Mouse (Mus musculus): Measurements from ENCODE around the gene Pon3. TPM values are rescaled to one million over a fixed set of nuclear protein-coding genes. Genes with fewer than 3 reads are reported as not detected.

Gene Pon3
- polyA plus RNA-seq, 1 experiment, result 5.4 TPM

- DNase-seq, result no peak
- WGBS, result 90% methylated on average over 9 of the region's 10 CpGs
- no peak for TF ChIP-seq POLR2A (IDR thresholded peaks at IDR 0.05; ENCODE audit: control insufficient read depth, extremely low read depth, insufficient read depth, low read length, poor library complexity)
- no peak for TF ChIP-seq CTCF (IDR thresholded peaks at IDR 0.05; ENCODE audit: borderline replicate concordance, control insufficient read depth, extremely low read depth, insufficient read depth, low read length, poor library complexity)
- Histone ChIP-seq H3K36me3 (ENCODE audit: control insufficient read depth, insufficient read depth, low read length) (peaks cover 13% of the 10 kb centered on the region), H3K4me1 (replicated peaks; ENCODE audit: control insufficient read depth, insufficient read depth, low read length) (no peaks in the 10 kb centered on the region), H3K4me3 (ENCODE audit: control insufficient read depth, insufficient read depth, low read length) (no peak overlapping the region), H3K27me3 (ENCODE audit: control insufficient read depth, insufficient read depth, low read length) (no peaks in the 10 kb centered on the region), H3K27ac (ENCODE audit: control insufficient read depth, insufficient read depth, low read length) (no peak overlapping the region)
Observed at GRCm38 (mm10) chr6:5262322-5263249, 6.5 kb upstream of the Pon3 start.

- Histone ChIP-seq H3K4me1 (replicated peaks; ENCODE audit: control insufficient read depth, insufficient read depth, low read length) (peaks cover 6% of the 10 kb centered on the region; the same call in 1 of the 2 replicates), H3K27ac (ENCODE audit: control insufficient read depth, insufficient read depth, low read length) (no peak overlapping the region), H3K36me3 (ENCODE audit: control insufficient read depth, insufficient read depth, low read length) (no peaks in the 10 kb centered on the region), H3K4me3 (ENCODE audit: control insufficient read depth, insufficient read depth, low read length) (no peak overlapping the region), H3K27me3 (ENCODE audit: control insufficient read depth, insufficient read depth, low read length) (no peaks in the 10 kb centered on the region)
- WGBS, result 35% methylated on average over 6 of the region's 6 CpGs
- TF ChIP-seq POLR2A (IDR thresholded peaks at IDR 0.05; ENCODE audit: control insufficient read depth, extremely low read depth, insufficient read depth, low read length, poor library complexity) (no peak), CTCF (IDR thresholded peaks at IDR 0.05; ENCODE audit: borderline replicate concordance, control insufficient read depth, extremely low read depth, insufficient read depth, low read length, poor library complexity) (no peak)
- DNase-seq, result no peak
Observed at GRCm38 (mm10) chr6:5255291-5255690, 795 bp downstream of the Pon3 start.

GRCm38 (mm10) chr6:5254869-5255268, 1.2 kb downstream of the Pon3 start:
- Histone ChIP-seq H3K27me3 (ENCODE audit: control insufficient read depth, insufficient read depth, low read length) (no peaks in the 10 kb centered on the region), H3K4me1 (replicated peaks; ENCODE audit: control insufficient read depth, insufficient read depth, low read length) (peaks cover 6% of the 10 kb centered on the region; the same call in 1 of the 2 replicates), H3K36me3 (ENCODE audit: control insufficient read depth, insufficient read depth, low read length) (no peaks in the 10 kb centered on the region), H3K4me3 (ENCODE audit: control insufficient read depth, insufficient read depth, low read length) (no peak overlapping the region), H3K27ac (ENCODE audit: control insufficient read depth, insufficient read depth, low read length) (no peak overlapping the region)
- 96% methylated on average over 2 of the region's 2 CpGs for WGBS
- no peak for DNase-seq
- no peak for TF ChIP-seq POLR2A (IDR thresholded peaks at IDR 0.05; ENCODE audit: control insufficient read depth, extremely low read depth, insufficient read depth, low read length, poor library complexity)
- TF ChIP-seq CTCF (IDR thresholded peaks at IDR 0.05; ENCODE audit: borderline replicate concordance, control insufficient read depth, extremely low read depth, insufficient read depth, low read length, poor library complexity), result no peak

- H3K4me3 ChIP-seq (ENCODE audit: control insufficient read depth, insufficient read depth, low read length), result no peak overlapping the region
- H3K27me3 ChIP-seq (ENCODE audit: control insufficient read depth, insufficient read depth, low read length), result no peaks in the 10 kb centered on the region
- H3K4me1 ChIP-seq (replicated peaks; ENCODE audit: control insufficient read depth, insufficient read depth, low read length), result no peaks in the 10 kb centered on the region
- H3K36me3 ChIP-seq (ENCODE audit: control insufficient read depth, insufficient read depth, low read length), result no peaks in the 10 kb centered on the region
- TF ChIP-seq POLR2A (IDR thresholded peaks at IDR 0.05; ENCODE audit: control insufficient read depth, extremely low read depth, insufficient read depth, low read length, poor library complexity) (no peak), CTCF (IDR thresholded peaks at IDR 0.05; ENCODE audit: borderline replicate concordance, control insufficient read depth, extremely low read depth, insufficient read depth, low read length, poor library complexity) (no peak)
- DNase-seq, result no peak
- 97% methylated on average over 6 of the region's 6 CpGs for WGBS
- H3K27ac ChIP-seq (ENCODE audit: control insufficient read depth, insufficient read depth, low read length), result no peak overlapping the region
Observed at GRCm38 (mm10) chr6:5245926-5246325, 10.2 kb downstream of the Pon3 start.

- H3K4me1 ChIP-seq (replicated peaks; ENCODE audit: control insufficient read depth, insufficient read depth, low read length), result no peaks in the 10 kb centered on the region
- no peaks in the 10 kb centered on the region for H3K36me3 ChIP-seq (ENCODE audit: control insufficient read depth, insufficient read depth, low read length)
- no peak overlapping the region for H3K27ac ChIP-seq (ENCODE audit: control insufficient read depth, insufficient read depth, low read length)
- no peak overlapping the region for H3K4me3 ChIP-seq (ENCODE audit: control insufficient read depth, insufficient read depth, low read length)
- H3K27me3 ChIP-seq (ENCODE audit: control insufficient read depth, insufficient read depth, low read length), result no peaks in the 10 kb centered on the region
- TF ChIP-seq POLR2A (IDR thresholded peaks at IDR 0.05; ENCODE audit: control insufficient read depth, extremely low read depth, insufficient read depth, low read length, poor library complexity) (no peak), CTCF (IDR thresholded peaks at IDR 0.05; ENCODE audit: borderline replicate concordance, control insufficient read depth, extremely low read depth, insufficient read depth, low read length, poor library complexity) (no peak)
- 97% methylated on average over 3 of the region's 3 CpGs for WGBS
- DNase-seq, result no peak
Observed at GRCm38 (mm10) chr6:5238799-5239198, 17.3 kb downstream of the Pon3 start.

- Histone ChIP-seq H3K27me3 (ENCODE audit: control insufficient read depth, insufficient read depth, low read length) (no peaks in the 10 kb centered on the region), H3K4me3 (ENCODE audit: control insufficient read depth, insufficient read depth, low read length) (no peak overlapping the region), H3K27ac (ENCODE audit: control insufficient read depth, insufficient read depth, low read length) (no peak overlapping the region), H3K4me1 (replicated peaks; ENCODE audit: control insufficient read depth, insufficient read depth, low read length) (no peaks in the 10 kb centered on the region), H3K36me3 (ENCODE audit: control insufficient read depth, insufficient read depth, low read length) (no peaks in the 10 kb centered on the region)
- TF ChIP-seq CTCF (IDR thresholded peaks at IDR 0.05; ENCODE audit: borderline replicate concordance, control insufficient read depth, extremely low read depth, insufficient read depth, low read length, poor library complexity) (no peak), POLR2A (IDR thresholded peaks at IDR 0.05; ENCODE audit: control insufficient read depth, extremely low read depth, insufficient read depth, low read length, poor library complexity) (no peak)
- WGBS, result 95% methylated on average over 4 of the region's 4 CpGs
- no peak for DNase-seq
Observed at GRCm38 (mm10) chr6:5237510-5237909, 18.6 kb downstream of the Pon3 start.
